Mouse (Mus musculus) mature B cell (primary cell): ENCODE data around the gene Mms19.

Source experiments
- in situ Hi-C: fragments of 300-500 bp; cut with MboI; formaldehyde crosslinking; loops from 2 replicates; pipeline ENCODE4 v1.14.3; 2019

Mms19 gene

GRCm38 (mm10) chr19:41980819-41981594 is at the start of gene Mms19:
Gene Mms19 (minus strand): TSS chr19:41981157.
- in situ Hi-C loops, result no loop called here

- in situ Hi-C loops, result no loop called here
Observed at GRCm38 (mm10) chr19:42026158-42026557, 45.2 kb upstream of the Mms19 start.

GRCm38 (mm10) chr19:42022542-42022848 is 41.5 kb upstream of the Mms19 start:
- in situ Hi-C loops, result no loop called here

- in situ Hi-C loops, result no loop called here
Observed at GRCm38 (mm10) chr19:42021681-42022541, 41.0 kb upstream of the Mms19 start.

GRCm38 (mm10) chr19:42019011-42019522 is 38.1 kb upstream of the Mms19 start:
- in situ Hi-C loops, result no loop called here

- in situ Hi-C loops, result no loop called here
Observed at GRCm38 (mm10) chr19:42017399-42018247, 36.7 kb upstream of the Mms19 start.

GRCm38 (mm10) chr19:42016840-42017239 is 35.9 kb upstream of the Mms19 start:
- in situ Hi-C loops, result no loop called here

GRCm38 (mm10) chr19:42016251-42016650 is 35.3 kb upstream of the Mms19 start:
- in situ Hi-C loops, result no loop called here

- in situ Hi-C loops, result no loop called here
Observed at GRCm38 (mm10) chr19:42015001-42015400, 34.0 kb upstream of the Mms19 start.

GRCm38 (mm10) chr19:42014231-42014825 is 33.4 kb upstream of the Mms19 start:
- in situ Hi-C loops, result no loop called here

GRCm38 (mm10) chr19:42011123-42011522 is 30.2 kb upstream of the Mms19 start:
- in situ Hi-C loops, result no loop called here

- in situ Hi-C loops, result no loop called here
Observed at GRCm38 (mm10) chr19:42010436-42010835, 29.5 kb upstream of the Mms19 start.

GRCm38 (mm10) chr19:42009067-42009466 is 28.1 kb upstream of the Mms19 start:
- in situ Hi-C loops, result no loop called here

GRCm38 (mm10) chr19:42008586-42008985 is 27.6 kb upstream of the Mms19 start:
- in situ Hi-C loops, result no loop called here

GRCm38 (mm10) chr19:42006568-42006967 is 25.6 kb upstream of the Mms19 start:
- in situ Hi-C loops, result no loop called here

- in situ Hi-C loops, result no loop called here
Observed at GRCm38 (mm10) chr19:42005616-42006015, 24.7 kb upstream of the Mms19 start.

- in situ Hi-C loops, result no loop called here
Observed at GRCm38 (mm10) chr19:42004258-42004657, 23.3 kb upstream of the Mms19 start.

GRCm38 (mm10) chr19:42001253-42001980 is 20.5 kb upstream of the Mms19 start:
- in situ Hi-C loops, result no loop called here

GRCm38 (mm10) chr19:42000446-42000958 is 19.5 kb upstream of the Mms19 start:
- in situ Hi-C loops, result no loop called here

- in situ Hi-C loops, result no loop called here
Observed at GRCm38 (mm10) chr19:41999688-42000283, 18.8 kb upstream of the Mms19 start.
